Mouse (Mus musculus): Measurements from ENCODE around the gene Atp2a2. TPM values are rescaled to one million over a fixed set of nuclear protein-coding genes. Genes with fewer than 3 reads are reported as not detected.

The Atp2a2 gene
- polyA plus RNA-seq, 1 experiment = 55.9 TPM

- no peak overlapping the region for H3K4me3 ChIP-seq (ENCODE audit: control insufficient read depth, low read depth, low read length)
- TF ChIP-seq POLR2A (IDR thresholded peaks at IDR 0.05; ENCODE audit: control insufficient read depth, low read depth, low read length) = no peak
- H3K36me3 ChIP-seq (ENCODE audit: control insufficient read depth, insufficient read depth, low read length) = no peaks in the 10 kb centered on the region
- H3K4me1 ChIP-seq (ENCODE audit: control insufficient read depth, insufficient read depth, low read length) = peaks cover 4% of the 10 kb centered on the region; the same call in 1 of the 2 replicates
- no peak overlapping the region for H3K27ac ChIP-seq (ENCODE audit: control insufficient read depth, insufficient read depth, low read depth, low read length)
- no peaks in the 10 kb centered on the region for H3K27me3 ChIP-seq (ENCODE audit: control insufficient read depth, insufficient read depth, low read length)
These were observed 18.5 kb upstream of the Atp2a2 start for GRCm38 (mm10) chr5:122520254-122521129.

GRCm38 (mm10) chr5:122519043-122519660, 17.1 kb upstream of the Atp2a2 start:
- Histone ChIP-seq H3K27me3 (ENCODE audit: control insufficient read depth, insufficient read depth, low read length) (no peaks in the 10 kb centered on the region), H3K27ac (ENCODE audit: control insufficient read depth, insufficient read depth, low read depth, low read length) (no peak overlapping the region), H3K4me1 (ENCODE audit: control insufficient read depth, insufficient read depth, low read length) (peaks cover 5% of the 10 kb centered on the region), H3K4me3 (ENCODE audit: control insufficient read depth, low read depth, low read length) (no peak overlapping the region), H3K36me3 (ENCODE audit: control insufficient read depth, insufficient read depth, low read length) (no peaks in the 10 kb centered on the region)
- TF ChIP-seq CTCF (IDR thresholded peaks at IDR 0.05; ENCODE audit: control insufficient read depth, insufficient read depth, insufficient replicate concordance, low read depth, low read length) (no peak), POLR2A (IDR thresholded peaks at IDR 0.05; ENCODE audit: control insufficient read depth, low read depth, low read length) (no peak)

- Histone ChIP-seq H3K4me1 (ENCODE audit: control insufficient read depth, insufficient read depth, low read length) (peaks cover 10% of the 10 kb centered on the region), H3K27me3 (ENCODE audit: control insufficient read depth, insufficient read depth, low read length) (no peaks in the 10 kb centered on the region), H3K27ac (ENCODE audit: control insufficient read depth, insufficient read depth, low read depth, low read length) (no peak overlapping the region), H3K4me3 (ENCODE audit: control insufficient read depth, low read depth, low read length) (no peak overlapping the region), H3K36me3 (ENCODE audit: control insufficient read depth, insufficient read depth, low read length) (no peaks in the 10 kb centered on the region)
- TF ChIP-seq POLR2A (IDR thresholded peaks at IDR 0.05; ENCODE audit: control insufficient read depth, low read depth, low read length) (no peak), CTCF (IDR thresholded peaks at IDR 0.05; ENCODE audit: control insufficient read depth, insufficient read depth, insufficient replicate concordance, low read depth, low read length) (no peak)
These were observed 16.2 kb upstream of the Atp2a2 start for GRCm38 (mm10) chr5:122518247-122518646.

- Histone ChIP-seq H3K27ac (ENCODE audit: control insufficient read depth, insufficient read depth, low read depth, low read length) (no peak overlapping the region), H3K27me3 (ENCODE audit: control insufficient read depth, insufficient read depth, low read length) (no peaks in the 10 kb centered on the region), H3K4me1 (ENCODE audit: control insufficient read depth, insufficient read depth, low read length) (peaks cover 10% of the 10 kb centered on the region), H3K4me3 (ENCODE audit: control insufficient read depth, low read depth, low read length) (no peak overlapping the region), H3K36me3 (ENCODE audit: control insufficient read depth, insufficient read depth, low read length) (no peaks in the 10 kb centered on the region)
- TF ChIP-seq CTCF (IDR thresholded peaks at IDR 0.05; ENCODE audit: control insufficient read depth, insufficient read depth, insufficient replicate concordance, low read depth, low read length) = no peak
- no peak for TF ChIP-seq POLR2A (IDR thresholded peaks at IDR 0.05; ENCODE audit: control insufficient read depth, low read depth, low read length)
These were observed 14.9 kb upstream of the Atp2a2 start for GRCm38 (mm10) chr5:122516901-122517300.

- no peak for TF ChIP-seq CTCF (IDR thresholded peaks at IDR 0.05; ENCODE audit: control insufficient read depth, insufficient read depth, insufficient replicate concordance, low read depth, low read length)
- TF ChIP-seq POLR2A (IDR thresholded peaks at IDR 0.05; ENCODE audit: control insufficient read depth, low read depth, low read length) = no peak
- H3K36me3 ChIP-seq (ENCODE audit: control insufficient read depth, insufficient read depth, low read length) = no peaks in the 10 kb centered on the region
- H3K4me3 ChIP-seq (ENCODE audit: control insufficient read depth, low read depth, low read length) = no peak overlapping the region; the same call in 1 of the 2 replicates
- peaks cover 15% of the 10 kb centered on the region for H3K4me1 ChIP-seq (ENCODE audit: control insufficient read depth, insufficient read depth, low read length)
- H3K27ac ChIP-seq (ENCODE audit: control insufficient read depth, insufficient read depth, low read depth, low read length) = no peak overlapping the region
- H3K27me3 ChIP-seq (ENCODE audit: control insufficient read depth, insufficient read depth, low read length) = no peaks in the 10 kb centered on the region
These were observed 14.2 kb upstream of the Atp2a2 start for GRCm38 (mm10) chr5:122516029-122516730.

GRCm38 (mm10) chr5:122514127-122514521, 12.1 kb upstream of the Atp2a2 start:
- H3K36me3 ChIP-seq (ENCODE audit: control insufficient read depth, insufficient read depth, low read length) = no peaks in the 10 kb centered on the region
- H3K4me1 ChIP-seq (ENCODE audit: control insufficient read depth, insufficient read depth, low read length) = peaks cover 22% of the 10 kb centered on the region
- peak overlapping the region; percentile 77 for H3K4me3 ChIP-seq (ENCODE audit: control insufficient read depth, low read depth, low read length)
- TF ChIP-seq CTCF (IDR thresholded peaks at IDR 0.05; ENCODE audit: control insufficient read depth, insufficient read depth, insufficient replicate concordance, low read depth, low read length) = no peak
- no peak for TF ChIP-seq POLR2A (IDR thresholded peaks at IDR 0.05; ENCODE audit: control insufficient read depth, low read depth, low read length)
- H3K27ac ChIP-seq (ENCODE audit: control insufficient read depth, insufficient read depth, low read depth, low read length) = no peak overlapping the region
- H3K27me3 ChIP-seq (ENCODE audit: control insufficient read depth, insufficient read depth, low read length) = no peaks in the 10 kb centered on the region
